Mouse (Mus musculus) adrenal gland, adult 8-10 months (tissue): ENCODE measurements around the gene Drd3. TPM values are rescaled to one million over a fixed set of nuclear protein-coding genes. Genes with fewer than 3 reads are reported as not detected.

ENCODE experiments used
- DNase-seq: peaks from one replicate; pipeline ENCODE4 v3.0.0; 2022
- microRNA-seq, 2 experiments: library from miRNA; unstranded; fragments of <30 nt; microRNA quantifications; one replicate each; pipeline ENCODE4 v1.2.0; 2022
- total RNA-seq, 4 experiments: library from RNA; stranded (reverse); gene quantifications; 2 replicates each; pipeline ENCODE4 v1.2.4; 2022

The Drd3 gene
- total RNA-seq, 4 experiments from 2014 or later, result not detected

DNA sequence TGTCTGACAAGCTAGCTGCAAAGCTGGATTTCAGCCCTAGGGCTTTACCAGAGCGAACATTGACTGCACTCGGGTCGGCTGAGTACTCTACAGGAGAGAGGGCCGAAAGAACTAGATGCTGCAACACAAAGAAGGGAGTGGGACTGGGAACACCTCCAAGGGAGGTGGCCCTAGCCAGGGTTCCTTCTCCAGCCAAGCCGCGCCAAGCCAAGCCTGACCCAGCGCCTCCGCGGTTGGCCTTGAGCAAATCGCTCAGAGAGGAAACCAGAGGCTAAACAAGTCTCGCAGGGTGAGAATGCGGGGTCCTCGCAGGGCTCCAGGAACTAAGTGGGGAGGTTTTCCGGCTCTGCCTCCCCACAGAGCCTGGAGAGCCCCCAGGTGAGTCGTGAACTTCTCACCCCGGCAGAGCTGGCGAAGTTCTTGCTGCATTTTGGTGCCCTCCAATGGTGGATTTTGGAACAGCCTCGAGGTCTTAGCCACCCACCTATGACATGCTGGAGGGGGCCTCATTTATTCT is 48.0 kb downstream of the Drd3 start:
- DNase-seq, result peak; percentile 31

DNA sequence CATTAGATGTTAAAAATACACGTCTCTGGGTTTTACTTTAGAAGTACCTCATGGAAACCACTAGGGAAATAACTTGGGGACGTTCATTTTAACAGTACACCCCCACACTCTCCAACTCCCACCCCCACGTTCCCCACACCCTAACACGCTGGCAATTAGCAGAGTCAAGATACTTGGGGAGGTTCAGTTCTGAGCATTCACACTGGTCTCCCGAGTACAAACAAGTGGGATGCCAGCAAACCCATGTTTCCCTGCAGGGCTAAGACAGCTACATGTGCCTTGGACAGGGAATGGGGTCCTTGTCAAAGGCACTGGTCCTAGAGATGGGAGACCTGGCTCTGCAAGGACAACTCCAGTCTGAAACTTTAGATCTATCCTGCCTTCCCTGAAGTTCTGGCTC is 48.6 kb downstream of the Drd3 start:
- no peak for DNase-seq

DNA sequence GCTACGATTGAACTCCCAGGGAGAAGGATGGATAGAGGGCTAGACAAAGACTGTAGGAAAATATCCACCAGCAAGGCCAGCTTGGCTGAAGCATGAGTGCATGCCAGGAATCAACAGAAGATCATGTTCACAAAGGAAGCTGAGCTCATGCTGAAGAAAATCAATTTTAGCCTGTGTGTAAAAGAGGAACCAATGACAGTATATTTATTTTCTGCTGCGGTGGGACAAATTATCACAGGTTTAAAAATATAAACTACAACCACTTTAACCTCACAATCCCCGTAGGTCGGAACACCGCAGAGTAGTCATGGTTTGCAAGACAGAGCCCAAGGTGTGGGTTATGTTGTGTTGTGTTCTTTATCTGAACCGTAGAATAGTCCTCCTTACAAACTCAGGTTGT is 50.5 kb downstream of the Drd3 start:
- no peak for DNase-seq

DNA sequence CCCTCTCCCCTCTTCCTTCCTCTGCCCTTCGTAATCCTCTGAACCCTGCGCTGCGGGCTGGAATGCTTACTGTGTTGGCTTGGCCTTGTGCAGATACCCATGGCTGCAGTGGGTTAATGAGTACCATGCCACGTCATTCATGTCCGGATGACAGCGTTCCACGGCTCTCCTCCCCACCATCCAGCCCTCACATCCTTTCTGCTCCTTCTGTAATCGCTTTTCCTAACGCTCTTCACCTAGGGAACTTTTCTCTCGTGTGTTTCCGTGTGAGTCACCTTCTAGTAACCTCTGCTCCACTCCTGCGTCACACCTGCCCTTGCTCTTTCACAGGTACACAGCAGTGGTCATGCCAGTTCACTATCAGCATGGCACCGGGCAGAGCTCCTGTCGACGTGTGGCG is 53.2 kb downstream of the Drd3 start:
- no peak for DNase-seq

DNA sequence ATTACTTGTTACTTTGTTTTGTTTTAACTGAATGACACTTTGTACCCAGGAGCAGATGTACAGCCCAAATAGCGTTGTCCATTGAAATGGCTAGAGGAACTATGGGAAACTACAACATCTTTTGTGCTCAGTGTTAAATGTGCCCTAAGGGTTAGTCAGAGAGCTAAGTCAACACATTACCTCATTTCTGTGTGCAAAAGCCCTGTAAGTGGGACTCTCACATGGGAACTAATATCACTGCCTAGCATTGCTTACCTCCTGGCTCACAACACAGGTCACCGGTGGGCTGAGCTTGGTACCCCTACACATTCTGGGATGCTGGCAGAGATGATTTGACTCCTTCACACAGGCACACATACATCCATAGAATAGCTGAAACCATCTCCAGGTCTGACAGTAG is 55.6 kb downstream of the Drd3 start:
- DNase-seq, result no peak

DNA sequence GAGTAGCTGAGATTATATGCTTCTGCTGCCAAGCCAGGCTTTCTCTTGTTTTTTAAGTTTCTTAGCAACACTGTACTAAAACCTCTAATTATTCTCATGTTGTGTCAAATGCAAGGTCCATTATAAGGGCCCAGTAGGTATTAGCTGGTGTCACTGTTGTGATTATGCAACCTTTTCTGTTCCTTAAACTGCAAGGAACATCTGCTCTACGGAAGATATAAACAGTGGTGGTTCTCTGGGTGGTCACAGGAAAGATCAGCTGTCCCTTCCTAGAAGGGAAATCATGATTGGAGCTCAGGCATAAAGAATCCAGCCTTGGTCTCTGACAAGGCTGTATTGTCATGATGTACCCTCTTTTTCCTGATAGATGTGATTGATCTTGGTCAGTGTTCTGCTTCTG is 57.6 kb downstream of the Drd3 start:
- DNase-seq, result no peak

DNA sequence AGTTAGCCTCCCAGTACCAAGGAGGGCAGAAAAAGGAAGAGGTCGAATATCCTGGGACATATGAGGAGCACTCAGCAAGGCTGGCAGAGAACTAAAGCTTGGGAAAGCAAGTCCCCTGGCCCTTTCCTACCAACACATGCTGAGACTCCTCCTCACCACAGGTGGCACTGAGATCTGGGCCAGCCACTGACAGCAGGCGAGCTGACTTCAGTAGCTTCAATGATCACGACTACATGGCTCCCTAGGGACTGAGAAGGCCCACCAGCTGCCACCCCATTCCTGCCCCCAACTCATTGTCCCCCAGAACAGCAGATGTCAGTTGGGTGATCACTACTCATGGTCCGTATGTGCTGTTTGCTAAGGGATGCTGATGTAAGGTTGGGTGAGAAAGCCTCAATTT is 60.8 kb downstream of the Drd3 start:
- no peak for DNase-seq

DNA sequence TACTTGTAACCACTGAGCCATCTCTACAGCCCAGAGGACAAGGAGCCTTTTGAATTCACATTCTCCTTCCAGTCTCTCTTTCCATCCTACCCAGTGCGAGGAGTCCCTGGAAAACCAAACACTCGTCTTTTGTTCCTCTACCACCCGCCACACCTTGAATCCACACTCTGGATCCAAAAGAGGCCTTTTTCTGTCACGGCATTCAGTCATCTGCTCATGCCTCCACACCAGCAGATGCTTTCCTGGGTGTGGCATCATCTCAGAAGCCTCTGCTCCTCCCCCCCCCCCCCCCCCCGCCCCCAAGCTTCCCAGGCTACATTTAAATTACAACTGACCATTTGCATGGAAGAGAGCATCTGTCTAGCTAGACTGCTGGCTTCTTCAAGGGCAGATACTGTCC is 62.5 kb downstream of the Drd3 start:
- DNase-seq, result no peak

DNA sequence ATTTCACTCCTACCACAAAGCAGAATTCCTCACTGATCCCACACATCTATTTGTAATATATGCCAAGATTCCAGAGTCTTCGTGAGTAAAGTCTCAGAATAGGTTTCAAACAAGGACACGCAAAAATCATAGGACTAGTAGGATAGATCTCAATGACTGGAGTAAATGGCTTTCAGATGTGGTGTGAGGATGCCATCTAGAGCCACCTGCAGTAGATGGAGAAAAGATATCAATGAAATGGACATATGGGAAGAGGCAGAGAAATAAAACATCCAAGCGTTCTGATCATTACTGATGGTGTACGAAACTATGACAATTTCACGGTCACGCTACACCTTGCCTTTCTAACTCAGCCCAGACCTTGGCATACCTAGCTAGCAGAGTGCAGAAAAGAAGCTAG is 64.6 kb downstream of the Drd3 start:
- no peak for DNase-seq

DNA sequence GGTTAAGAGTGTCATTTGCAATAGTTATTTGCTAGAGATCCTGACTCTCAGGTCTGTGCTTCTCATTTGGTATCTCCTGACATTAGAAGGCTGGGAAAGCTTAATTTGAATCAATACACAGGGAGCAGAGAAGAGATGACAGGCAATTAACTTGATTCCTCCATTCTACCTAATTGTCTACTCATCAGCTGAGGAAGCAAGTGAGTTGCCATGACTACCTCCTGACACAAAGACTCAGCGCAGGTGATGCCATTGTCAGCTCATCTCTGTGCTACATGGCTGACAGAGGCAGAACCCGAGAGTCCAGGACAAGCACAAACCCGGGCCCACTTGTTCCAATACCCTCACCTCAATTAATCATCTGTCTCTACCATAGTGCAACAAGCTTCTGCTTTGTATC is 73.7 kb downstream of the Drd3 start:
- DNase-seq, result no peak

DNA sequence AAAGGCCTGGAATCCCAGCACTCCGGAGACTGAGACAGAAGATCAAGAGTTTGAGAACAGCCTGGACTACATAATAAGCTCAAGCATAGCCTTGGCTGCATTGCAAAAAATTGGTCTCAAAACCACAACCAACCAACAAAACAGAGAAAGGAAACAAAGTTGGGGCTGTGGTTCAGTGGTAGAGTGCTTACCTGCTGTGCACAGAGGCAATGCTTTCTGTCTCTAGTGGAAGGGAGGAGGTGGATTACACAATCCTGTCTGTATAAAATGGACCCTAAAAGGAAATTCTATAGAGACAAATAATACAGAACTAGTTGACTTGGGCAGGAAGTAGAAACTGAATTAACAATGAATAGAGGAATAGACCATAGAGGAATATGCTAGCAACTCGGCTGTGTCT is 78.1 kb downstream of the Drd3 start:
- no peak for DNase-seq

DNA sequence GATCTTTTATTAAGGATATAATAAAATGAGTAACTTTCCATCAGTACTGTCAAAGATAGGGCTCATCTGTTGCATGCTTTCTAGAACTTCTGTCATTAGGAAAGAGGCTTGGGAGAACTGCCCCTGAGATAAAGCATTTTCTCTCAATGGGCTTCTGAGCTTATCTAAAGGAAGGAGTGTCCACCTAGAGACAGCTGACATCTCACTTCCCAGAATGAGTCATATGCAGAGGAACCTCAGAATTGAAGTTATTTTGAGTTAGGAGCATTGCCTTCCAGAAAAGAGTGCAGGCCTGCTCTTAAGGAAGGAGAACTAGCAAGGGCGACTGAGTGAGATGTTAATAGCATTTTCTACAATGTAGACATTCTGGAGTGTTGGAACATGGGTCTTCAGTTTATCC is 87.4 kb downstream of the Drd3 start:
- DNase-seq, result no peak

DNA sequence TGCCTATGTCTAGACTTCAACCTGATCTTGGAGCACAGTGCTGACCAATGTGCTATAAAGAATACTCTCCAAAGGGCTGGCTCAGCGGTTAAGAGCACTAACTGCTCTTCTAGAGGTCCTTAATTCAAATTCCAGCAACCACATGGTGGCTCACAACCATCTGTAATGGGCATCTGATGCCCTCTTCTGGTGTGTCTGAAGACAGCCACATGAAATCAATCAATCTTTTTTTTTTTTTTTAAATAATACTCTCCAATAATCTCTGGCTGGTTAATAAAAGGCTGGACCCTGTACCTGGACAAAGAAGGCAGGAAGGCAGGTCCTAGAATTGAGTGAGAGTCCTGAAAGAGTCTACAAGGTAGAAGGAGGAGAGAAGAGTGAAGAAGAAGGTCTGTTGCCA is 96.0 kb downstream of the Drd3 start:
- DNase-seq, result no peak

DNA sequence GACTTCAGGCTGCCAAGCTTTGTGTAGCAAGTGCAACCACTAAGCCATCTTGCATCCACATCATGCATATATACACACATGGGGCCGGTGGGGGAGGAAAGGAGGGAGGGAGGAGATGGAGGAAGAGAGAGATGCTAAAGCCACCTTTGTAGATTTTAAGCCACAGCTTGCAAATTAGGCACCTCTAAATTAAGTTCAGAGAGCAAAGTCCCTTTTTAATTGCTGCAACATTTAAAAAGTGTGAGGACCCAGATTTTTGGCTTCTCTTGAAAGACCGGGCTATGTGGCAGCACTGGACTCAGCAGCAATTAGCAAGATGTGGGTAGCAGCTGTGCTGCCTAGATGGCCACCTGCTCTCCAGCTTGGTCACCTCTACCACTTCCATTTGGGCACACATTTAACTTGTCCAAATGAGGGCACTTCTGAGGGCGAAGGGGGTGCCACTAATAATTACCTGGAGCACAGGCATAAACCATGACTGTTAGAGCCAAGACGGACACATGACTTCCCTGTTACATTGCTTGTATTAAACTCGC is 105.2 kb downstream of the Drd3 start:
- no peak for DNase-seq

DNA sequence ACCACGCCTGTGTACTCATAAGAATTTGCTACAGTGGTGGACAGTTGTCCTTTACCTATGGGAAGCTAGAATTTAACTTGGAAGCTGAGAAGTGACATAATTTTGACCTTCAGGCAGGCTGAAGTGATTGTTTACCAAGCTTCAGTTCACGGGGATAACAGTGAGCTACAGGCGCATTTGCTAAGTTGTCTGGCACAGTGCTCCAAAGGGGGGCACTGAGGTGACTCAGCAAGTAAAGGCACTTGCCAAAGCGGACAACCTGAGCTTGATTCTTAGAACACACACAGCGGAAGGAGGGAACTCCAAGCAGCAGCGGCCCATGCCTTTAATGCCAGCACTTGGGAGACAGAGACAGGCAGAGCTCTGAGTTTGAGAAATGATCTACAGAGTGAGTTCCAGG is 106.8 kb downstream of the Drd3 start:
- DNase-seq, result no peak

DNA sequence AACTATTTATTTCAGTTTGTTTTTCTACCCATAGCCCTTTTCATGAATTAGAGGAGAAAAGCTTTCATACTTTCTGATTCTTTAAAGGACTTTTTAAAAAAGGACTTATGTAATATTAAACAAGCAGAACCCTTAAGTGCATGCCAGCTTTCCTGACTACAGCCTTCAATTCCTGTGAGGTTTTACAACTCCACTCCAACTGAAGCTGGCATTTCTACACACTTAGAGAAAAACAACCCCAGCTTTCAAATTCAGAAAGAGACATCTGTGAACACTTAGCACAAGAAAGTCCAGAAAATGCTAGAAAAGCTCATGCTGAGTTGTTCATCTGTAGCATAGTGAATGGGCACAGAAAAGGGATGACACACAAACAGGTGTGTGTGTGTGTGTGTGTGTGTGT is 116.0 kb downstream of the Drd3 start:
- no peak for DNase-seq

DNA sequence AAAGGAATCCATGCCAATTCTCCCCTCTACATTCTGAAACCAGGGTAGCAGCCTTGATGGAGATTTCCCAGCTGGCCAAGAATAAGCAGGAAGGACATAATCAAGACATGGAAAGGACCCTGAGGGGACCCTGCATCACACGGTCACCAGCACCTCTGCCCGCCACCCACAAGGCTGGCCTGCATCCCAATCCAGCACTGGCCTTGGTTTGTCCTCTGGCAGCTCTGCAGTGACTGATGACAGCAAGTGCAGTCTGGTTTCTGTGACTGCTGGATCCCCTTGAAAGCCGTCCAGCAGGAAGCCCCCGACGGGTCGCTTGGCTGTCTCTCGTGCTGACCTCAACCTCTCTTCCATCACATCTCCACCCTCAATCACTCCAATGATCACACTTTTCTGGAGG is 117.6 kb downstream of the Drd3 start:
- DNase-seq, result no peak

Small RNA genes within 50 kb of the gene (microRNA-seq; reads per million reads assigned to microRNA genes)
- gene Gm25996, result 0 reads per million in 2 experiments

Other genes starting within 250 kb of the Drd3 start
- under 1 TPM in 1 of 4 experiments, not detected in 3; 0.32 TPM for gene Tigit, start 89.9 kb upstream of the Drd3 start, total RNA-seq
- 10 to 100 TPM in 1 of 4 experiments, 1 to 10 TPM in 3; 4.7 to 10.4 (median 8.4) TPM for gene Ccdc191, start 135.8 kb downstream of the Drd3 start, total RNA-seq
- 10 to 100 TPM; 28.6 to 52.7 (median 36.6) TPM for gene Qtrt2, start 172.8 kb downstream of the Drd3 start, total RNA-seq
- gene Zdhhc23, start 225.8 kb downstream of the Drd3 start, total RNA-seq, result under 1 TPM; 0.15 to 0.87 (median 0.62) TPM